Mouse (Mus musculus) thymus, adult 2 months (tissue): Measurements from ENCODE around the gene Copz1.

Source experiments
- CTCF ChIP-seq: fragments of 200-500 bp; IDR thresholded peaks from 2 replicates; pipeline ENCODE4 v1.5.1; 2012; ENCODE audit warnings: mild to moderate bottlenecking, control low read depth, low read length, moderate library complexity, borderline replicate concordance; ENCODE audit not compliant: control insufficient read depth, poor library complexity, insufficient read depth; ENCODE audit errors: extremely low read depth
- POLR2A ChIP-seq: fragments of 200-500 bp; IDR thresholded peaks from 2 replicates; pipeline ENCODE4 v1.6.1; 2012; ENCODE audit warnings: mild to moderate bottlenecking, low read length, control low read depth, moderate library complexity; ENCODE audit not compliant: control insufficient read depth, poor library complexity, insufficient read depth; ENCODE audit errors: extremely low read depth

DNA sequence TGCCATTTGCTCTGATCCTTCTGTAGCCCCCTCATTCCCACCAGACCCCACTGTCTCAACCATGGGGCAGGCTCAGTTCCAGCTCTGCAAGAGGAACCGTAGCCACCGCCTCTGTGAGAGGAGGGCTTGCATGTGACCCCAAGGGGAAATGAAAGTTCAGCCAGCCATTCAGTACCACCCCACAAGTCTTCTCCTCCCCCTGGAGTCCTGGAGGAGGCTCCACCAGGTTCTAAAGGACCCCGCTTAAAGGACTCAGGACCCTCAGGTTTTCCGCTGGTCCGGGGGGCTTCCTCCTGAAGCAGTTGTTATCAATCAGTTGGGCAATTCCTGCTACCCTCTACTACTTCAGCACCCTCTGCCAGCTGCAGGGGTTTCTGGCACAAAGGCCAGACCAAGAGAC lies 61.2 kb downstream of the Copz1 start:
- TF ChIP-seq POLR2A (no peak), CTCF (no peak)
